Comparison of ENCODE assay signal across 8 mouse cellular contexts in genomic region chr16:36071071-36071449, GRCm38 (mm10). TPM values are rescaled to one million over a fixed set of nuclear protein-coding genes. Genes with fewer than 3 reads are reported as not detected.
DNase-seq lines count a peak whose midpoint lies in the region; ATAC-seq and TF ChIP-seq lines count a peak whose summit lies in the region.

No protein-coding gene starts in this region.

- peak overlapping the region; percentile 100 for H3K27ac ChIP-seq in heart, embryonic 11.5 days (ENCODE audit: low read depth, low read length)
- peak overlapping the region; percentile 100 for H3K27ac ChIP-seq in heart, embryonic 16.5 days (ENCODE audit: low read length)
- H3K27ac ChIP-seq in macrophage = peak overlapping the region; percentile 48

- peak overlapping the region; percentile 95 for H3K9ac ChIP-seq in heart, embryonic 11.5 days (ENCODE audit: low read depth, low read length)
- peak overlapping the region; percentile 95 for H3K9ac ChIP-seq in heart, embryonic 16.5 days (ENCODE audit: low read length)

- H3K4me1 ChIP-seq in heart, embryonic 11.5 days (ENCODE audit: control insufficient read depth, insufficient read depth, low read length) = peaks cover 27% of the 10 kb centered on the region
- H3K4me1 ChIP-seq in heart, embryonic 16.5 days (ENCODE audit: control insufficient read depth, insufficient read depth, low read length) = peaks cover 29% of the 10 kb centered on the region

- H3K36me3 ChIP-seq in heart, embryonic 11.5 days (ENCODE audit: control insufficient read depth, insufficient read depth, low read length) = no peaks in the 10 kb centered on the region; the same call in 1 of the 2 replicates
- H3K36me3 ChIP-seq in heart, embryonic 16.5 days (ENCODE audit: control insufficient read depth, insufficient read depth) = peaks cover 9% of the 10 kb centered on the region
- no peaks in the 10 kb centered on the region for H3K36me3 ChIP-seq in macrophage (ENCODE audit: inconsistent target)

- POLR2A ChIA-PET in Patski (lab: Charles Lee) = no interaction called here

- H3K79me2 ChIP-seq in macrophage (ENCODE audit: inconsistent target) = peaks cover 63% of the 10 kb centered on the region

- H3K9me3 ChIP-seq in heart, embryonic 11.5 days (replicated peaks; ENCODE audit: control insufficient read depth, low read length) = no peaks in the 10 kb centered on the region
- H3K9me3 ChIP-seq in heart, embryonic 16.5 days (replicated peaks; ENCODE audit: control insufficient read depth, low read length) = no peaks in the 10 kb centered on the region

- WGBS in heart, embryonic 11.5 days (ENCODE audit: insufficient replicate concordance) = 1% methylated on average over 16 of the region's 16 CpGs
- 0% methylated on average over 16 of the region's 16 CpGs for WGBS in heart, embryonic 16.5 days
- 1% methylated on average over 16 of the region's 16 CpGs for WGBS in macrophage (ENCODE audit: missing documents)

- in situ Hi-C loops in Patski (cut with MboI; ENCODE audit: low pct_unique_long_range_greater_than_20kb) = no loop called here

- no peak for ATAC-seq in heart, embryonic 11.5 days (replicated peaks; ENCODE audit: insufficient number of reproducible peaks, low FRiP score, low TSS enrichment)
- ATAC-seq in Patski = peak; percentile 12
- no peak for ATAC-seq in heart, embryonic 16.5 days (replicated peaks; ENCODE audit: extremely low read depth, insufficient read depth, low FRiP score)

- no peak for DNase-seq in heart, postnatal 4 days
- no peak for DNase-seq in Patski (ENCODE audit: low read depth, low spot score)
- DNase-seq in urinary bladder, postnatal 14 days (ENCODE audit: low spot score) = no peak
- DNase-seq in urinary bladder, adult 18-20 months (ENCODE audit: low spot score in 2 of 2) = no peak
- no peak for DNase-seq in urinary bladder, adult 2 months (ENCODE audit: low spot score)

- H3K4me2 ChIP-seq in heart, embryonic 11.5 days = peak overlapping the region; percentile 74
- peak overlapping the region; percentile 79 for H3K4me2 ChIP-seq in heart, embryonic 16.5 days (ENCODE audit: low read depth, low read length)

- CTCF ChIA-PET in Patski (lab: Charles Lee) = interaction anchor here (1.0 to 1.1 kb wide), 3 partner anchors 10 to 31 kb away, joined by 3 read pairs; no protein-coding TSS in a partner anchor

- TF ChIP-seq CTCF in Patski (IDR thresholded peaks at IDR 0.05) = no peak

- peak overlapping the region; percentile 77 for H3K4me3 ChIP-seq in heart, embryonic 11.5 days (ENCODE audit: low read depth, low read length)
- peak overlapping the region; percentile 71 for H3K4me3 ChIP-seq in heart, embryonic 16.5 days (ENCODE audit: low read length)
- H3K4me3 ChIP-seq in macrophage (ENCODE audit: inconsistent target) = peak overlapping the region; percentile 82

- H3K27me3 ChIP-seq in heart, embryonic 11.5 days (ENCODE audit: control insufficient read depth, insufficient read depth, low read length) = no peaks in the 10 kb centered on the region
- H3K27me3 ChIP-seq in Patski = no peaks in the 10 kb centered on the region
- no peaks in the 10 kb centered on the region for H3K27me3 ChIP-seq in heart, embryonic 16.5 days (ENCODE audit: control insufficient read depth, insufficient read depth, low read length)

RNA-seq across cellular contexts. Expression of gene Fam162a, which starts 0.3 kb away (rescaled TPM):
- 723 and 731 TPM in 2 replicates for polyA plus RNA-seq in heart, embryonic 11.5 days (2014; fragmentation: Nextera tagmentation; extraction: Ambion mirVana)
- 100 to 1,000 TPM; 229 to 235 TPM for total RNA-seq in heart, postnatal 4 days (2021)
- polyA plus RNA-seq in Patski (2021) = 285 TPM
- polyA plus RNA-seq in heart, embryonic 16.5 days (2015; fragmentation: Nextera tagmentation; extraction: Ambion mirVana) = 952 and 987 TPM in 2 replicates
- 10 to 100 TPM in 1 of 26 experiments, 1 to 10 TPM in 9, not detected in 16; 1.4 to 18.5 (median 2.6) TPM for total RNA-seq in macrophage (2018; cell fraction: chromatin; rRNA removed)
- total RNA-seq in macrophage (2018; cell fraction: cytosol; rRNA removed) = 10 to 100 TPM; 20.6 to 49.9 (median 33.0) TPM
- 10 to 100 TPM in 2 of 26 experiments, 1 to 10 TPM in 23, not detected in 1; 1.0 to 12.3 (median 4.7) TPM for total RNA-seq in macrophage (2018; cell fraction: nucleus; rRNA removed)
- 32.0 to 75.1 TPM (median 38.9 TPM) in 3 replicates for polyA plus RNA-seq in macrophage (2018)
- 192 and 236 TPM in 2 replicates for polyA plus RNA-seq in urinary bladder, adult 2 months (2012; rRNA removed)

RNA-seq across cellular contexts. Expression of gene Ccdc58, which starts 0.4 kb away (rescaled TPM):
- 87.5 and 89.1 TPM in 2 replicates for polyA plus RNA-seq in heart, embryonic 11.5 days (2014; fragmentation: Nextera tagmentation; extraction: Ambion mirVana)
- total RNA-seq in heart, postnatal 4 days (2021) = 10 to 100 TPM; 57.1 to 59.1 TPM
- polyA plus RNA-seq in Patski (2021) = 90.6 TPM
- 82.2 and 98.9 TPM in 2 replicates for polyA plus RNA-seq in heart, embryonic 16.5 days (2015; fragmentation: Nextera tagmentation; extraction: Ambion mirVana)
- total RNA-seq in macrophage (2018; cell fraction: chromatin; rRNA removed) = 10 to 100 TPM; 14.2 to 68.3 (median 36.7) TPM
- 10 to 100 TPM; 10.3 to 22.0 (median 16.8) TPM for total RNA-seq in macrophage (2018; cell fraction: cytosol; rRNA removed)
- total RNA-seq in macrophage (2018; cell fraction: nucleus; rRNA removed) = 10 to 100 TPM; 11.5 to 54.4 (median 25.0) TPM
- 17.7 to 36.1 TPM (median 29.6 TPM) in 3 replicates for polyA plus RNA-seq in macrophage (2018)
- 30.9 and 44.8 TPM in 2 replicates for polyA plus RNA-seq in urinary bladder, adult 2 months (2012; rRNA removed)

RNA-seq across cellular contexts. Expression of gene Wdr5b, which starts 30.1 kb away (rescaled TPM):
- 6.5 and 7.6 TPM in 2 replicates for polyA plus RNA-seq in heart, embryonic 11.5 days (2014; fragmentation: Nextera tagmentation; extraction: Ambion mirVana)
- total RNA-seq in heart, postnatal 4 days (2021) = 1 to 10 TPM; 5.9 to 6.1 TPM
- polyA plus RNA-seq in Patski (2021) (1.9 TPM), macrophage (2018) (2.9 to 4.5 TPM (median 3.9 TPM) in 3 replicates)
- polyA plus RNA-seq in heart, embryonic 16.5 days (2015; fragmentation: Nextera tagmentation; extraction: Ambion mirVana) = 6.5 and 6.9 TPM in 2 replicates
- total RNA-seq in macrophage (2018; cell fraction: chromatin; rRNA removed) = 10 to 100 TPM in 8 of 26 experiments, 1 to 10 TPM in 16, under 1 TPM in 2; 0.69 to 22.3 (median 6.3) TPM
- total RNA-seq in macrophage (2018; cell fraction: cytosol; rRNA removed) = 1 to 10 TPM in 20 of 26 experiments, under 1 TPM in 6; 0.42 to 5.5 (median 2.1) TPM
- total RNA-seq in macrophage (2018; cell fraction: nucleus; rRNA removed) = 10 to 100 TPM in 8 of 26 experiments, 1 to 10 TPM in 17, under 1 TPM in 1; 0.78 to 28.0 (median 6.3) TPM
- 6.3 and 6.6 TPM in 2 replicates for polyA plus RNA-seq in urinary bladder, adult 2 months (2012; rRNA removed)

RNA-seq across cellular contexts. Expression of gene Csta1, which starts 60.0 kb away (rescaled TPM):
- polyA plus RNA-seq in heart, embryonic 11.5 days (2014; fragmentation: Nextera tagmentation; extraction: Ambion mirVana) = not detected in 2 replicates
- not detected for total RNA-seq in heart, postnatal 4 days (2021)
- 0.03 TPM for polyA plus RNA-seq in Patski (2021)
- 0.05 TPM in 1 of 2 replicates, not detected in the other for polyA plus RNA-seq in heart, embryonic 16.5 days (2015; fragmentation: Nextera tagmentation; extraction: Ambion mirVana)
- total RNA-seq in macrophage (2018; cell fraction: chromatin; rRNA removed) = not detected
- total RNA-seq in macrophage (2018; cell fraction: cytosol; rRNA removed) = not detected
- total RNA-seq in macrophage (2018; cell fraction: nucleus; rRNA removed) = not detected
- polyA plus RNA-seq in macrophage (2018) = not detected in 3 replicates
- 0.03 and 0.09 TPM in 2 replicates for polyA plus RNA-seq in urinary bladder, adult 2 months (2012; rRNA removed)

Comparison
In these comparisons a context has a peak if more than half of its experiments do, and no peak if none do; other contexts are left out.
1. H3K27ac ChIP-seq: peak in every context shown above with its lines; median percentile 100 in heart, embryonic 11.5 days; 100 in heart, embryonic 16.5 days; 48 in macrophage.